Mouse (Mus musculus): ENCODE results near the gene Racgap1. TPM values are rescaled to one million over a fixed set of nuclear protein-coding genes. Genes with fewer than 3 reads are reported as not detected.

Gene Racgap1
- polyA plus RNA-seq, 1 experiment: 5.6 TPM

- no peak for DNase-seq (ENCODE audit: low read depth)
Measured at GRCm38 (mm10) chr15:99618595-99618994, 32.9 kb downstream of the Racgap1 start.

GRCm38 (mm10) chr15:99615246-99615645 lies 36.2 kb downstream of the Racgap1 start:
- DNase-seq (ENCODE audit: low read depth): no peak

- no peak for DNase-seq (ENCODE audit: low read depth)
Measured at GRCm38 (mm10) chr15:99614753-99615152, 36.7 kb downstream of the Racgap1 start.

GRCm38 (mm10) chr15:99614273-99614672 lies 37.2 kb downstream of the Racgap1 start:
- no peak for DNase-seq (ENCODE audit: low read depth)

- DNase-seq (ENCODE audit: low read depth): no peak
Measured at GRCm38 (mm10) chr15:99611563-99611962, 39.9 kb downstream of the Racgap1 start.

- DNase-seq (ENCODE audit: low read depth): no peak
Measured at GRCm38 (mm10) chr15:99608382-99609125, 42.9 kb downstream of the Racgap1 start.

GRCm38 (mm10) chr15:99607388-99608113 lies 43.9 kb downstream of the Racgap1 start:
- no peak for DNase-seq (ENCODE audit: low read depth)

GRCm38 (mm10) chr15:99606515-99606914 lies 44.9 kb downstream of the Racgap1 start:
- DNase-seq (ENCODE audit: low read depth): no peak

GRCm38 (mm10) chr15:99605595-99605994 lies 45.9 kb downstream of the Racgap1 start:
- DNase-seq (ENCODE audit: low read depth): no peak

- no peak for DNase-seq (ENCODE audit: low read depth)
Measured at GRCm38 (mm10) chr15:99603216-99603615, 48.2 kb downstream of the Racgap1 start.

GRCm38 (mm10) chr15:99602206-99602820 lies 49.1 kb downstream of the Racgap1 start:
- no peak for DNase-seq (ENCODE audit: low read depth)

- DNase-seq (ENCODE audit: low read depth): no peak
Measured at GRCm38 (mm10) chr15:99601823-99602120, 49.7 kb downstream of the Racgap1 start.

- DNase-seq (ENCODE audit: low read depth): no peak
Measured at GRCm38 (mm10) chr15:99600986-99601822, 50.3 kb downstream of the Racgap1 start, which contains the start of gene Aqp6. TSS of gene Aqp6 (plus strand) at chr15:99601400.

- DNase-seq (ENCODE audit: low read depth): no peak
Measured at GRCm38 (mm10) chr15:99599245-99600070, 52.0 kb downstream of the Racgap1 start.

- DNase-seq (ENCODE audit: low read depth): no peak
Measured at GRCm38 (mm10) chr15:99597596-99597995, 53.9 kb downstream of the Racgap1 start.

- DNase-seq (ENCODE audit: low read depth): no peak
Measured at GRCm38 (mm10) chr15:99596841-99597240, 54.6 kb downstream of the Racgap1 start.

- no peak for DNase-seq (ENCODE audit: low read depth)
Measured at GRCm38 (mm10) chr15:99596056-99596687, 55.3 kb downstream of the Racgap1 start.

GRCm38 (mm10) chr15:99594951-99595350 lies 56.5 kb downstream of the Racgap1 start:
- no peak for DNase-seq (ENCODE audit: low read depth)

- no peak for DNase-seq (ENCODE audit: low read depth)
Measured at GRCm38 (mm10) chr15:99592877-99593276, 58.6 kb downstream of the Racgap1 start.

- DNase-seq (ENCODE audit: low read depth): no peak
Measured at GRCm38 (mm10) chr15:99592177-99592576, 59.3 kb downstream of the Racgap1 start.
